Mouse (Mus musculus): ENCODE data around the gene Nes.

Gene Nes

DNA sequence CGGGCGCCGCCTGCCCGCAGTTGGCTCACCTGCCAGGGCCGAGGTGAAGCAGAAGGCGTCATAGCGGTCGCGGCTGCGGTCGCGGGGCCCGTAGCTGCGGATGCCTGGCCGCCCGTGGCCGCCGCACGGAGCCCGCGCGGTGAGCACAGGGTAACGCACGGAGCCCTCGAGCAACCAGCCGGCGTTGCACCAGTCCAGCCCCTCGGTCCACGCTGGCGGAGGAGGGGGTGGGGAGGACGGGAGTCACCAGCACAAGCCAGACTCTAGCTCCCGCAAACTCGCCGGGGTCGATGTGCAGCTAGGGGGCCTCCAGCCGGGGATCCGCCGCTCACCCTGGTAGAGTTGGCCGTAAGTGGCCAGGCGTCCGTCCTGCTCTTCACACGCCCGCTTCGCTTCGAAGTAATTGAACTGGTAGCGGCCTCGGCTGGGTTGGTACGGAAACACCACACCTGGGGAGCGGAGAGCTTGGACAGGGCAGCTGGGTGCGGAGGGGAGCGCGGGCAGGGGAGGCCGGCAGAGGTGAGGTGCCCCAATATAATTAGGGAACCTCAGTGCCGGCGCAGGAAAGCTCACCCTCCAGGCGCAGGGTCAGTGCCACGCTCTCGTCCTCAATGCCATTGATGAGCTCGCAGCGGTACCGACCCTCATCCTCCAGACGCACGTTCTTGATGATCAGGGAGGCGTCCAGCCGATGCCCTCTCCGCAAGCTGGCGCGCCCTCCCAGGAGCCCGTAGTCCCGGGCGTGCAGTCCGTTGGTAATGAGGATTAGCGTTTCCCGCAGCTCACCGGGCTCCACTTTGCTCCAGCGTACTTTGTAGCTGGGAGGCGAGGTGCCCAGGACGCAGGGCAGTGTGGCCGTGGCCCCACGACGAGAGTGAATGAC lies 52.6 kb downstream of the Nes start:
- DNase-seq, result peak in 1 of 2 experiments; percentile 23

DNA sequence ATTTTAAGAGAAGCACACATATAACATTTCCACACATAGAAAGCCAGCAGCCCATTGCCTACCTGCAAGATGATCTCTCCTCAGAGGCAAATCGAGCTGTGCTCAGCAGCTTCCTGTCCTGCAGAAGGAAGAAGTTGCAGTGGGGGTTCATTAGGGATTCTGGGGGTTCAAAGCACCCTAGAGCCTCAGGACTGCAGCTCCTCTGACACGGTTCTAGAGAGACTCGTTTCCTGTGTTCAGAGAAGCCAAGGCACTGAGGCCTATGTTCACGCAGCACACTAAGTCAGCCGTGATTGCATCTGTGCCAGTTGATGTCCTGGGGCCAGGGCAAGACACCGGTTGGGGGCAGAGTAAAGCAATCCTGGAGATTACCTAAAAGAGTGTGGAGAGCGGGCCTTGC lies 55.9 kb downstream of the Nes start:
- DNase-seq, result no peak

DNA sequence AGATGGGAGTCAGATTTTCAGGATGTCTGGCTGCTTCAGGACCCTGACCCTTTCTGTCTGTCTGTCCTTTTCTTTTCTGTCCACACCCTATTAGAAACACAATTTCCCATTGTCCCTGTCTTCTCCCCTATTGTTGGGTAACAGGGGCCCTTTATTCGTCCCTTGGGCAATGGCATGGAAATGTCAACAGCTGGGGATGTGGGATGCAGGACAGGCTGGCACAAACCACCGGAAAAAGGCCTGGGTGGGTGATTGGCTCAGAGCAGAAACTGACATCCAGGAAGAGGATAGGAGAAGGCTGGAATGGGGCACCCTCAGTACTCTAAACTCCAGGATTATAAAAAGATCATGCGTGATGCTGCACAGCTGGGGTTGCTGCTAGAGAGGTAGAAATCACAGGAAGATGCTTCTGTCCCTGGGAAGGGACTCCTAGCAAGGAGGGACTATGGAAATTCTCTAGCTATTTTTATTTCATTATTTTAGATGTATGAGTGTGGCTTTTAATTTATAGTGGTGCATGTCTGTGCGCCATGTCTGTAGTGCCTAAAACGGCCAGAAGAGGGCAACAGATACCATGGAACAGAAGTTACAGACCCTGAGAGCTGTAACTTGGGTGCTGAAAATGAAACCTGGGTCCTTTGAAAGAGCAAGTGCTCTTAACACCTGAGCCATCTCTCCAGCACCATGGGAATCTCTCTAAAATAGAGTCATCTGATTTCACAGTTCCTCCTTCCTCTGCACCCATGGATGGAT lies 56.7 kb downstream of the Nes start, which contains the start of gene Hapln2:
TSS of gene Hapln2 (minus strand) at position 150 of the 753 bp plus-strand sequence.
- DNase-seq, result peak in 1 of 2 experiments; percentile 40
